Mouse (Mus musculus): ENCODE results near the gene Exoc3l4.

DNA sequence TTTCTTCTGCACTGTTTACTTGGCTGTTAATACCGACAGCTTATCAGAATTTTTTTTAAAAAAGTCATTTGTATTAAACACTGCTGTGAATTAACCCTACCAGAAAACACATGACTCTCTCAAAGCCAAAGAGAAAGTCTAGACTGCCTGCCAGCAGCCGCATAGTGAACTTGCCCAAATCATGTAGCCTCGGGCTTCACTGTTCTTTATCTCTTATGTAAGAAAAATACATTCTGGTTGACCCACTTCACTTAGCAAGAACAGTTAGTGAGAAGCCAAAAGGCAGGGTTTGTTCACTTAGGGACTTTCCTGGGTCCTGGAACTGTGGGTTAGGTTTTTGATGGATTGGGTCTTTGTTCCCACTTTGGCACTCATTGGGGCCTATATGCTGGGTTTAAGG, 54.9 kb downstream of the Exoc3l4 start:
- TF ChIP-seq POLR2A (IDR thresholded peaks at IDR 0.05; ENCODE audit: insufficient read length, low read depth) (no peak), MYOD1 (IDR thresholded peaks at IDR 0.05; ENCODE audit: control insufficient read depth in 1 of 3, insufficient read length in 2 of 3, low read depth in 2 of 3) (no peak), USF1 (IDR thresholded peaks at IDR 0.05; ENCODE audit: low read depth) (no peak), CEBPB (IDR thresholded peaks at IDR 0.05; ENCODE audit: insufficient read depth, poor library complexity, severe bottlenecking) (no peak)
